Mouse (Mus musculus): ENCODE results near the gene Fat1. TPM values are rescaled to one million over a fixed set of nuclear protein-coding genes. Genes with fewer than 3 reads are reported as not detected.
"Not testable (repeated sequence)": the region's sequence is repeated elsewhere in the genome, so short reads cannot be mapped to it uniquely, and the experiment has no call there.

Fat1 gene
- polyA plus RNA-seq, 1 experiment = 50.4 TPM

DNA sequence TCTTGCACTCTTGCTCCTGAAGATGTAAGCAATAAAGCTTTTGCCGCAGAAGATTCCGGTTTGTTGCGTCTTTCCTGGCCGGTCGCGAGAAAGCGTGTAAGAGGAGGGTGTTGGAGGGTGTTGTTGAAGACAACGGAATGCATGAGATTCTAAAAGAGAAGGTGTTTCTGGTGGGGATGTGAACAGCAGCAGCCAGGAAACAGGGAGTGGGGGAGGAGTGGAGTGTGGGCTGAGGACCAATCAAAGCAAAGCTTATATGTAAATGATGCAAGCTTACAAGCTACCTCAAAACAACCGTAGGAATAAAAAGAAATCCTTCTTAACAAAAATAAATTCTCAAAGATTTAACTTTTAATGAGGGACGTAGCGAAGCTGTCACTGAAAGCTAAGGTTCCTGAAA lies 127.1 kb downstream of the Fat1 start:
- no peak for DNase-seq (ENCODE audit: extremely low spot score in 1 of 2, low spot score in 1 of 2)

DNA sequence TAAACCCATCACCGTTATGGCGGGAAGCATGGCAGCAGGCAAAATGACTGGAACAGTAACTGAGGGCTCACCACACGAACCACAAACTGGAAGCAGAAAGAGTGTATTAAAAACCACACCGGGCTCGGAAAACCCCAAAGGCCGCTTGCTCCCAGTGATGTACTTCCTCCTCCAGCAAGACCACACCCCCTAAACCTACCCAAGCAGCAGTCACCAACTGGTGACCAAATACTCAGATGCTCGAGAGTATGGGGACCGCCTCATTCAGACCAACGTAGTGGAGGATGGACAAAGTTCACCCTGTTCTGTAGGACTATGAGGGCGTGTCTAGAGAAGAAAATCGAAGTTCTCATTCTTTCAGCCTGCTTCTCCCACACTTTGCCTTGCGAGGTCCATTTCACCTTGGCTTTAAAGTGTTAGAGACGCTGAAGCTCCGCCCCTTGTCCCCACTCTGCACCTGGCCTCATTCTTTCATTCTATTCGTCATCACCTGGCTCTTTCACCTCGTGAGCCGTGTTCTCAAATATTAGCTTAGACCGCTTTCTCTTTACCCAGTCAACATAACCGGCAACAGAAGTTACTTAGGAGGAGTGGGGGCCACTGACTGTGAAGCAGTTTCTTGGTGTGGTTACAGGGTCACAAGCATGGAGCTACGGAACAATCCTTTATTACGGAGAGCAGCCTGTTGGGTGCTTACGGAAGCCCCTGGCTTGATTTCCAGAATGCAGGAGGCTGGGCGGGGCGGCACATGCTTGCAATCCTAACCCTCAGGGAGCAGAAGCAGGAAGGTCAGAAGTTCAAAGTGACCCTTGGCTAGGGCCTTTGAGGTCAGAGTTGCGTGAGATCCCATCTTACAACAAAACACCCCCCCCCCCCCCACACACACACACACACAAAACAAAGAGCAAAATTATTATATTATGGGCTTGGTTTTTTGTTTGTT lies 128.0 kb downstream of the Fat1 start:
- no peak for DNase-seq (ENCODE audit: extremely low spot score in 1 of 2, low spot score in 1 of 2)

DNA sequence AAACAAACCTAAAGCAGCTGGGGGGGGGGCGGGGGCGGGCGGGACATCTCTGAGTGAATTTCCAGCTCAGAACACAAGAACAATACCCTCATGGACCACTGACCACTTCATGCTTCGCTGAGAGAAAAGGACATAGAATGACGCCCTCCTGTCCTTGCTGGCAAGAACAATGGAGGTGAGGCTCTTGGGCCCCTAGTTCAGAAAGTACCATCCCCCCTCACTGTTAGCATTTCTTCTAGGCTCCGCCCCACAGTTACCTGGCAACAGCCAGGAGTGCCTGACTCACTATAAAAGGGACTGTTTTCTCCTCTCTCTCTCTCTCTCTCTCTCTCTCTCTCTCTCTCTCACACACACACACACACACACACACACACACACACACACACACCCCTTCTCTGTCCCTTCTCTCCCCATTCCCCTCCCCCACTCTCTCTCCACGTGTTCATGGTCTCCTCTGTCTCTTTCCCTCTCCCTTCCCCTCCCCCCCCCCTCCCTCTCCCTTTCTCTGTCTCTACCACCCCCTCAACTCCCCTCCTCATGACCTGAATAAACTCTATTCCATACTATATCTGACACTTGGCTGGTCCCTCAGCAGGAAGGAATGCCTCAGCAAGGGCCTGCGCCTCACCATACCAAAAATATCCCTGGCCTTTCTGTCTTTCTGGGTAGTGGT lies 129.1 kb downstream of the Fat1 start:
- no peak for DNase-seq (ENCODE audit: extremely low spot score in 1 of 2, low spot score in 1 of 2)

GRCm38 (mm10) chr8:45065391-45065790 lies 130.1 kb downstream of the Fat1 start:
- DNase-seq (ENCODE audit: extremely low spot score in 1 of 2, low spot score in 1 of 2) = not testable (repeated sequence)

DNA sequence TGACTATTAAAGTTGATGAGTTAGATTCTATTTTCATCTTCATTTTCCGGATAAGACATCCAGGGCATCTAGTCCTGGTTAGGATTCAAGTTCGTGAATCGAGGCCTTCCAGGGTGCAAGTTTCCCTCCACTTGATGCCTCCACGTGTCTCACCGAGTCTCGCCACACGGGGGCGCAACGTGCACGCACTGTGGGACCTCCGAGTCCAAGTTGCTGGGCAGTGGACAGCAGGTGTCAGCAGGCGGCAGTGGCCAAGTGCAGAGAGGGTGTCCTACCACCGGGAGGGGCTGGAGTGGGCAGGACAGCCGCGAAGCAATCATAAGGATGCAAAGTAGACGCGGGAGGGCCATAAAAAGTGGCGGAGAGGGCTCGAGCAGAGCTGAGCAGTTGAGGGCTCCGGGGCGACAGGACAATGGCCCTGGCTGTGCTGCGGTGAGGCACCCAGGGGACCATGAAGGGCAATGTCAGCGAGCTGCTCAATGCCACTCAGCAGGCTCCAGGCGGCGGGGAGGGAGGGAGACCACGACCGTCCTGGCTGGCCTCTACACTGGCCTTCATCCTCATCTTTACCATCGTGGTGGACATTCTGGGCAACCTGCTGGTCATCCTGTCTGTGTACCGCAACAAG lies 133.6 kb downstream of the Fat1 start, which contains the start of gene Mtnr1a:
Gene Mtnr1a (plus strand): TSS at position 379 of the 628 bp plus-strand sequence.
- peak; percentile 55 to 96 for DNase-seq (ENCODE audit: extremely low spot score in 1 of 2, low spot score in 1 of 2)

GRCm38 (mm10) chr8:45070949-45071348 lies 135.7 kb downstream of the Fat1 start:
- DNase-seq (ENCODE audit: extremely low spot score in 1 of 2, low spot score in 1 of 2) = no peak

DNA sequence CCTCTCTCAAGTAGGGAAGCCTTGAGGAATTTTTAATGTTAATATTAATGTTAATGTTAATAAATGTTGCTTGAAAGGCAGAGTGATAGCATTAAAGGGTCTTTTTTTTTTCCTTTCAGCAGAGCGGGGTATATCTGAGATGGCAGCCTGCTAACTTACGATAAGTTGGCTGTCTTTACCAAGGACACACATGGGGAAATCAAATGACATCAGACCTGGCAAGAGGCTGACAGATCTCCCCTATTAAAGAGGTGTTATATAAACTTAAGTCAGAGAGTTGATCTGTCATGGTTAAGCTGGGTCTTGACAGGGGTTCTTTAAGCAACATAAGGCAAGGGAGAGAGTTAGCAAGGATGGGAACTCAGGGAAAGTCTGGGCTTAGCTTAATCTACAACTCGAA lies 145.6 kb downstream of the Fat1 start:
- no peak for DNase-seq (ENCODE audit: extremely low spot score in 1 of 2, low spot score in 1 of 2)

DNA sequence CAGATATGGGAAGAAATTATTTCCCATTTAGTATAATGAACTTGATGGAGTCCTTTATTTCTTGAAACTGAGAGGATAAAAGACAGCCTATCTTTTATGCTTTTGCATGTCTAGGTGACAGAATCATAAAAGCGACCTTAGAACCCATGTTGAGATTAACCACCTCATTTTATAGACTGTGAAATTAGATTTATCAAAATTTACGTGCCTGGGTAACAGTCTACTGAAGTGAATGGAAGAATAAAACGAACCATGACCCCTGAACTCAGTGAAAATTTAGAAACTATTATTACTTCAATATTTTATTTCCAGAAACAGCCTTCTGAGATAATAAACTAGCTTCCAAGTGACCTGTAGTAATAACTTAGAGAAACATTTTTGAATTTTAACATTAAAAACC lies 158.4 kb downstream of the Fat1 start:
- no peak for DNase-seq (ENCODE audit: extremely low spot score in 1 of 2, low spot score in 1 of 2)

Other genes with a start within 250 kb of the Fat1 start
- not detected in 2 replicates for gene Mtnr1a, start 133.7 kb downstream of the Fat1 start, polyA plus RNA-seq (2012; rRNA removed)